Mouse (Mus musculus) erythroblast, embryonic 14.5 days (primary cell): Measurements from ENCODE around the gene Rita1. TPM values are rescaled to one million over a fixed set of nuclear protein-coding genes. Genes with fewer than 3 reads are reported as not detected.

Experiments
- H3K27me3 ChIP-seq: 2 replicates; pipeline ENCODE4 v1.6.1; 2012; ENCODE audit warnings: inconsistent platforms; ENCODE audit not compliant: control insufficient read depth
- H3K36me3 ChIP-seq: 2 replicates; pipeline ENCODE4 v1.6.1; 2012; ENCODE audit warnings: mild to moderate bottlenecking, inconsistent platforms; ENCODE audit not compliant: control insufficient read depth
- H3K4me1 ChIP-seq: 2 replicates; pipeline ENCODE4 v1.6.1; 2012; ENCODE audit warnings: inconsistent platforms; ENCODE audit not compliant: control insufficient read depth
- H3K4me3 ChIP-seq: replicated peaks from 2 replicates; pipeline ENCODE3; 2012; ENCODE audit warnings: moderate library complexity, mild to moderate bottlenecking, inconsistent platforms
- H3K9me3 ChIP-seq: 2 replicates; pipeline ENCODE4 v1.6.1; 2012; ENCODE audit warnings: low read length, inconsistent platforms, mixed read lengths; ENCODE audit not compliant: control insufficient read depth
- GATA1 ChIP-seq: IDR thresholded peaks from 2 replicates; pipeline ENCODE4 v1.6.1; 2012; ENCODE audit warnings: low read length, inconsistent platforms, mixed read lengths
- TAL1 ChIP-seq: IDR thresholded peaks from 3 replicates; pipeline ENCODE4 v1.6.1; 2012; ENCODE audit warnings: low read length, inconsistent platforms, mixed read lengths
- polyA plus RNA-seq: library from polyadenylated mRNA; stranded (reverse); fragments of >175 nt; gene quantifications from 2 replicates; pipeline ENCODE4 v1.2.3, GENCODE M21; 2012

The Rita1 gene
- polyA plus RNA-seq, 1 experiment, result 1.5 TPM

- Histone ChIP-seq H3K36me3 (peaks cover 84% of the 10 kb centered on the region), H3K9me3 (no peaks in the 10 kb centered on the region), H3K4me1 (peaks cover 53% of the 10 kb centered on the region), H3K27me3 (no peaks in the 10 kb centered on the region), H3K4me3 (no peak overlapping the region)
- TF ChIP-seq TAL1 (no peak), GATA1 (no peak)
Measured at GRCm38 (mm10) chr5:120563914-120564311, 48.5 kb downstream of the Rita1 start.

- Histone ChIP-seq H3K27me3 (no peaks in the 10 kb centered on the region), H3K36me3 (peaks cover 84% of the 10 kb centered on the region), H3K4me3 (no peak overlapping the region), H3K4me1 (peaks cover 57% of the 10 kb centered on the region), H3K9me3 (no peaks in the 10 kb centered on the region)
- no peak for TF ChIP-seq GATA1
- no peak for TF ChIP-seq TAL1
Measured at GRCm38 (mm10) chr5:120562956-120563913, 49.2 kb downstream of the Rita1 start.

GRCm38 (mm10) chr5:120560616-120561311 lies 51.6 kb downstream of the Rita1 start:
- no peak for TF ChIP-seq TAL1
- no peak for TF ChIP-seq GATA1
- Histone ChIP-seq H3K4me3 (no peak overlapping the region), H3K27me3 (no peaks in the 10 kb centered on the region), H3K4me1 (peaks cover 56% of the 10 kb centered on the region), H3K9me3 (no peaks in the 10 kb centered on the region), H3K36me3 (peaks cover 84% of the 10 kb centered on the region)

DNA sequence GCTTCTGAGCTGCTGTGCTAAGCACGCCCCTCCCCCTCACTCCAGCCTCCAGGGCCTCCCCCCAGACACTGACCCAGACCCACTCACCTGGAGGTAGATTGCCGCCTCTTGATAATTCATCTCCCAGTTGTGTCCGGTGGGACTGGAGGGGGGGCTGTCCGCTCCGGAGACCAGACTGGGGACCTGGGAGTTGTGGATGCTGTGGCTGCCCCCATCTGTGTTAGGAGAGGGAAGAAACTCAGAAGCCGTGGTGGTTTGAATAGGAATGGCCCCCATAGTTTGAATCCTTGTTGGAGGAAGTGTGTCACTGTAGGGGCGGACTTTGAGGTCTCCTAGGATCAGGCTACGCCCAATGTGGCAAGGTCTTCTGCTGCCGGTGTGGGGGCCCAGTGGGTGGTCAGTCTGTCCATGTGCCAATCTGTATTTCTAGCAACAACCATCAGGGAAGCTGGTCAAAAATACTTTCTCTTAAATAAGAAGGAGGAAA lies 52.2 kb downstream of the Rita1 start:
- Histone ChIP-seq H3K4me1 (peaks cover 52% of the 10 kb centered on the region), H3K4me3 (peak overlapping the region; percentile 35)

GRCm38 (mm10) chr5:120558762-120559161 lies 53.6 kb downstream of the Rita1 start:
- H3K4me3 ChIP-seq, result no peak overlapping the region
- no peak for TF ChIP-seq TAL1
- TF ChIP-seq GATA1, result no peak
- H3K9me3 ChIP-seq, result no peaks in the 10 kb centered on the region
- H3K4me1 ChIP-seq, result peaks cover 47% of the 10 kb centered on the region
- H3K27me3 ChIP-seq, result no peaks in the 10 kb centered on the region
- peaks cover 85% of the 10 kb centered on the region for H3K36me3 ChIP-seq

More for the DNA sequence above, 52.2 kb downstream of the Rita1 start:
- Histone ChIP-seq H3K9me3 (no peaks in the 10 kb centered on the region), H3K36me3 (peaks cover 85% of the 10 kb centered on the region), H3K27me3 (no peaks in the 10 kb centered on the region)
- no peak for TF ChIP-seq TAL1
- no peak for TF ChIP-seq GATA1

DNA sequence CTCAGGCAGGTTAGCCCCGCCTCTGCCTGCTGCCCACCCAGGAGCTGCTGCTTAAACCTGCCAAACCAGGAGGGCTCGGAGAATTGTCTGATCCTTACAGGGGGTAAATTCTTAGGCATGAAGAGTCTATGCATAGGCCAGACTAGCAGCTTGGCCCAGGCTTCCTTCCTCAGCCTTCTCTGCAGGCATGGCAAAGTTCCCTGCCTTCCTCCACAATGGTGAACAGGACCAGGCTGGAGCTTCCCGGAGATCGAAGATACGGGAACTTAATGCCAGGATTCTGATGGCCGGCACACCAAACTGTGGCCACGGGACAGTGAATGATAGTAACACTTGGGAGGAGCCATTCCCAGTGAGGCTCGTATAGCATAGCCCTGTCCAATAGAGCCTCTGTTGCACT lies 54.3 kb downstream of the Rita1 start:
- Histone ChIP-seq H3K4me3 (no peak overlapping the region), H3K4me1 (peaks cover 42% of the 10 kb centered on the region), H3K27me3 (no peaks in the 10 kb centered on the region), H3K36me3 (peaks cover 86% of the 10 kb centered on the region), H3K9me3 (no peaks in the 10 kb centered on the region)
- TF ChIP-seq TAL1 (no peak), GATA1 (no peak)

DNA sequence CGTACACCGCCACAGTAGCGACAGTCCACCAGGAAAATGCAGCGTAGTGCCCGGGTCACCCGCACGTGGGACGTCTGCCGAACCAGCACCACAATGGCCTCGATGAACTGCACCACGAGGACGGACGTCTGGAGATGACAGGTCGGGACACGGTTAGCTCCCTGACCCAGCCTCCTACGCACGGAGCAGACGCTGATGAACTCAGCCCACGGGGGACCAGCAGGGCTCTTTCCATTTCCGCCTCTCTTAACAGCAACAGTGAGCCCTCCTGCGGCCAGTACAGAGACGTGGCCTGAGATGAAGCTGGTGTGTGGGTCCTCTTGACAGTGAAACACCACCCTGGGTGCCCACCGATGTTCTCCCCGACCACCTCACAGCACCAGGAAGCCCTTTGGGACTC lies 56.5 kb downstream of the Rita1 start:
- peaks cover 95% of the 10 kb centered on the region for H3K36me3 ChIP-seq
- H3K9me3 ChIP-seq, result no peaks in the 10 kb centered on the region
- no peaks in the 10 kb centered on the region for H3K27me3 ChIP-seq
- H3K4me1 ChIP-seq, result peaks cover 29% of the 10 kb centered on the region
- no peak for TF ChIP-seq TAL1
- TF ChIP-seq GATA1, result no peak
- H3K4me3 ChIP-seq, result no peak overlapping the region

DNA sequence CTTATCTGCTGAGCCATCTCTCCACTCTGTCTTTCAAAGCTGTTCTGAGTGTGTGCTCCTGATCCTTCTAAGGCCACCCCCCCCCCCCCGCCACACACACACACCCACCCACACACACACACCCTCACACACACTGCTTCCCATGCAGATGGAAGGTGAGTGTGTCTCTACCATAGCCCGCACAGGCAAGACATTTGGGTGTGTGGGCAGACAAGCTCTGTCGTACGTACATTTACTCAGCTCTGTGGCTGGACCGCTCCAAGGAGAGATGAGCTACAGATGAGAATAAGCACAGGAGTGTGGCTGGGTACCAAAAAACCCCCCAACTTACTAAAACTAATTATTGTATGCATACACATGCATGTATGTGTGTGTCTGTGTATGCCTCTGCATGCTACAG lies 61.7 kb downstream of the Rita1 start:
- no peaks in the 10 kb centered on the region for H3K27me3 ChIP-seq
- H3K4me1 ChIP-seq, result no peaks in the 10 kb centered on the region
- peaks cover 98% of the 10 kb centered on the region for H3K36me3 ChIP-seq
- no peak for TF ChIP-seq GATA1
- TF ChIP-seq TAL1, result no peak
- no peaks in the 10 kb centered on the region for H3K9me3 ChIP-seq
- no peak overlapping the region for H3K4me3 ChIP-seq

- H3K4me1 ChIP-seq, result no peaks in the 10 kb centered on the region
- H3K4me3 ChIP-seq, result no peak overlapping the region
- H3K36me3 ChIP-seq, result peaks cover 98% of the 10 kb centered on the region
- H3K27me3 ChIP-seq, result no peaks in the 10 kb centered on the region
- H3K9me3 ChIP-seq, result no peaks in the 10 kb centered on the region
- TF ChIP-seq TAL1 (no peak), GATA1 (no peak)
Measured at GRCm38 (mm10) chr5:120550137-120550536, 62.3 kb downstream of the Rita1 start.
